Mouse (Mus musculus) megakaryocyte, embryonic 14.5 days (primary cell): ENCODE measurements at regions not wholly inside any gene's neighbourhood (a gene's known extent, or its start where the extent isn't known, plus 50 kb on each side); places are given as distances from the start of the nearest gene placed in this dataset.

Experiments
- FLI1 ChIP-seq: IDR thresholded peaks from 2 replicates; pipeline ENCODE4 v1.6.1; 2012; ENCODE audit warnings: low read length, inconsistent platforms, mixed read lengths
- GATA1 ChIP-seq: IDR thresholded peaks from 3 replicates; pipeline ENCODE4 v1.6.1; 2012; ENCODE audit warnings: mixed read lengths, low read length, inconsistent platforms, borderline replicate concordance

- TF ChIP-seq GATA1 (no peak), FLI1 (no peak)
These were observed 114.9 kb downstream of the Rps15a start for GRCm38 (mm10) chr7:118001121-118001520.
